Mouse (Mus musculus) embryonic facial prominence, embryonic 12.5 days (tissue): Measurements from ENCODE around the gene Mgat1. TPM values are rescaled to one million over a fixed set of nuclear protein-coding genes. Genes with fewer than 3 reads are reported as not detected.

Experiments used
- polyA plus RNA-seq: library from polyadenylated mRNA; unstranded; fragments of >200 nt; fragmentation: Nextera tagmentation; extraction: Ambion mirVana; gene quantifications from 2 replicates; pipeline ENCODE4 v1.2.1, GENCODE M21; 2016

The Mgat1 gene
- polyA plus RNA-seq, 1 experiment from 2014 or later, result 49.9 TPM

Other genes starting within 250 kb of the Mgat1 start
- 0.10 and 0.19 TPM in 2 replicates for gene 9930111J21Rik2, start 192.9 kb upstream of the Mgat1 start, polyA plus RNA-seq
- gene Tgtp2, start 180.0 kb upstream of the Mgat1 start, polyA plus RNA-seq, result 0.15 TPM in 1 of 2 replicates, not detected in the other
- 0.74 and 1.2 TPM in 2 replicates for gene Ifi47, start 167.6 kb upstream of the Mgat1 start, polyA plus RNA-seq
- not detected in 2 replicates for gene Olfr1396, start 129.3 kb upstream of the Mgat1 start, polyA plus RNA-seq
- gene Olfr1395, start 101.9 kb upstream of the Mgat1 start, polyA plus RNA-seq, result not detected in 2 replicates
- not detected in 2 replicates for gene Olfr1394, start 89.8 kb upstream of the Mgat1 start, polyA plus RNA-seq
- gene Btnl9, start 57.0 kb upstream of the Mgat1 start, polyA plus RNA-seq, result 0.35 and 0.99 TPM in 2 replicates
- 49.4 and 53.9 TPM in 2 replicates for gene Zfp62, start 40.9 kb upstream of the Mgat1 start, polyA plus RNA-seq
- gene Olfr1393, start 34.1 kb downstream of the Mgat1 start, polyA plus RNA-seq, result 0.08 TPM in 1 of 2 replicates, not detected in the other
- not detected in 2 replicates for gene Olfr1392, start 41.1 kb downstream of the Mgat1 start, polyA plus RNA-seq
- not detected in 2 replicates for gene Olfr10, start 60.5 kb downstream of the Mgat1 start, polyA plus RNA-seq
- not detected in 2 replicates for gene Olfr1391, start 78.6 kb downstream of the Mgat1 start, polyA plus RNA-seq
- gene Olfr1390, start 91.0 kb downstream of the Mgat1 start, polyA plus RNA-seq, result not detected in 2 replicates
- gene Olfr1389, start 178.9 kb downstream of the Mgat1 start, polyA plus RNA-seq, result not detected in 2 replicates
- gene Olfr1388, start 192.4 kb downstream of the Mgat1 start, polyA plus RNA-seq, result 0.14 and 0.19 TPM in 2 replicates
- gene Olfr1387, start 211.2 kb downstream of the Mgat1 start, polyA plus RNA-seq, result not detected in 2 replicates
- gene Olfr1386, start 220.9 kb downstream of the Mgat1 start, polyA plus RNA-seq, result not detected in 2 replicates
- not detected in 2 replicates for gene Olfr1385, start 244.9 kb downstream of the Mgat1 start, polyA plus RNA-seq